Mouse (Mus musculus) embryo, embryonic 11.5 days (tissue): ENCODE results near the gene Ppp1r17.
A peak's percentile ranks its signal among the peaks of the same experiment; 100 is the strongest.

Experiments used
- DNase-seq: peaks from one replicate; pipeline ENCODE4 v3.0.0-alpha.2; 2012; ENCODE audit warnings: low read depth, low spot score

Ppp1r17 gene

DNA sequence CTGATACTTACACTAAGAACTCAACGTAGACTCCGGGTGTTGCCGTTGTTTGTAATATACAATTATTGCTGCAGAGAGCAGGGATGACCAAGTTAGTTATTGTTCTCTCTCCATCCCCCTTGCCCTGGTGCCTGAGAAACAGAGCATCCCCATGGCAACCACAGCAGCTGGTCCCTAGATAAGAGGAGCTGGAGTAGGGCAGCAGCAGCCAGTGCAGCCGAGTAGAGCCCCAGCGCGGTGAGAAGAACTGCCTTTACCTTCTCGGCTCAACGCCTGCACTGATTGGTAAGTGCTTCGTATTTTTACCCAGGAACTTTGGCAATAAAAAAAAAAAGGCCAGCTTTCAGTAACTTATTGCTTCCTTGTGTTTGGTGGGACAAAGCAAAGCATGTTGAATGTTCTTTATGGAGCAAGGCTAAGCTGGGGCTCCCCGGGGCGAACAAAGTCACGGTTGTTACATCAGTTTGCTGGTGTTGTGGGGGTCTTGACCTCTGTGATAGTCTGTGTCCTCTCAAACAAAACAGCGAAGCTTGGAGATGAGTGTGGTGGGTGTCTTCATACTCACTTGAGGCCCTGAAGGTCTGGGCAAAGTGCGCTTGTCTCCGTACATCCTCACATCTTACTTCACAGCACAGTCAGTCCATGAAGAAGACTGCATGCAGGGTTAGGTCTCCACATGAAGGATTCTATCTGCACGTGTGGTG lies at the start of gene Ppp1r17:
Gene Ppp1r17, plus strand, starts transcription at position 207 of the 704 bp plus-strand sequence.
- DNase-seq = no peak

- DNase-seq = peak; percentile 13
Observed at GRCm38 (mm10) chr6:55972998-55973397, 44.3 kb upstream of the Ppp1r17 start.

- no peak for DNase-seq
Observed at GRCm38 (mm10) chr6:55979766-55980165, 37.5 kb upstream of the Ppp1r17 start.

DNA sequence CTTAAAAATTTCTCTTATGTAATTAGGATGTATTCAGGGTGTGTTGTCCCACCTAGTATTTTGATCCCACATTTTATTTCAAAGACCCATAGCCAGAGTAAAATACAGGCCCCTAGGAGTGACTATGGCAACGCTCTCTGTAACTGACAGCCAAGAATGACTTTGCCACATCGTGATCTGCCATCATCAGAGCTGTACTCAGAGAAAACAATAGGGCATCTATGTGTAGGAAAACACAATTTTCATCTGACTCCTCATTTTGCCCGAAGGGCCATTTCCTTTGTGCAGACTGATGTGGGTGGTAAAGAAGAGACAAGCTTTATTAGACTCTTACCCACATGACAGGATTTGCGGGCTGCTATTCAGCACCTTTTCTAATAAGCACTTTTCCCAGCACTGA lies 8.6 kb upstream of the Ppp1r17 start:
- no peak for DNase-seq

DNA sequence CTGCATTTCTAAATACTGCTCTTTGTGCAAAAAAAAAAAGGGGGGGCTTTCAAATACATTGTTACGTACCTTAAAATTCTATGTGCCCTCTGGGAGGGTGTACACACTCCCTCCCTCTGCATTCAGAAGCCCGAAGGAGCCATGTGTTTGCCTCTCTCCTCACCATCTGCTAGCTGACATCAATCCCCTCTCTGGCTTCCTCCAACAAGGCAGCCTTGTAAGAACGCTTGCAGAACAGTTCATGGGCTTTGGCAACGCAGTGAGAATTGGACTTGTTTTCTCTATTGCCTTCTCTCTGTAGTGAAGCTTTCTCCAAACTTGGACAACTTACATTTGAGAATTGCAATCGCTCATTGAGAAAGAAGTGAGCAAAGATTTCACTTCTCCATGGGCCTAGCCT lies 4.9 kb upstream of the Ppp1r17 start:
- no peak for DNase-seq

GRCm38 (mm10) chr6:56019632-56020031 lies 2.3 kb downstream of the Ppp1r17 start:
- no peak for DNase-seq

GRCm38 (mm10) chr6:56025533-56025932 lies 8.2 kb downstream of the Ppp1r17 start:
- DNase-seq = no peak

DNA sequence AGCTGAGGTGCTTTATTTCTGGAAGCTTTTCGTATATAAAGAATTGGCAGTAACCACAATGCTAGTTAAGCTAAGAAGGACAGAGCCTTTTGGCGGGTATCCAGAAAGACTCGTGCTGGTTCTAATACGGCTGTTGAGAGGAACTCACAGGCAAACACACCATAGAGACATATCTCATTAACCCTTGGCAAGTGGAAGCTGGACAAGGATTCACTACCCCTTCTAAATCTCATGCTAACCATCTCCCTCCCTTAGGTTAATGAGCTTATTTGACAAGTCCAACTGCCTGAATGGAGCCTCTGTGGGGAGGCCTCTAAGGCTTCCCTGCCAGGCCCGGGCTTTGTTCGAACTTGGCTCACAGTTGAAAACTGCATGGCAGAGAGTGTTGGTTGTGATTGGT lies 10.0 kb downstream of the Ppp1r17 start:
- DNase-seq = no peak

GRCm38 (mm10) chr6:56027966-56028365 lies 10.7 kb downstream of the Ppp1r17 start:
- no peak for DNase-seq

DNA sequence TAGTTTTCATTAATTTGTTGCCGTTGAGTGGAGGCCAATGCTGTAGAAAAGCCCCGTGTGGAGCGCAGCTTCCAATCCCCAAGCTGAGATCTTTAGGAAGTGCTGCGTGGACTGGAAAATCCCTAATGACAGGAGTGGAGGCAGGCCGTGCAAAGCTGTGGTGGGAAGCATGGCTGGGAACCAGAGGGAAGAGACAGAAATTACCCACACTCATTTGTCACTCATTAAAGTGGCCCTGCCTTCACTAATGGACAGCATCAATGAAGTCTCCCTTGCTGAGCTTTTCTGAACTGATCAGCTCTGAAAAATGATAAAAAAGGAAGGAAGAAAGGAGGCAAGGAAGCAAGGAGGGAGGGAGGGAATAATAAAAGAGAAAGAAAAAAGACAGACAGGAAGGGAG lies 12.7 kb downstream of the Ppp1r17 start:
- no peak for DNase-seq

- DNase-seq = no peak
Observed at GRCm38 (mm10) chr6:56032231-56032630, 14.9 kb downstream of the Ppp1r17 start.

GRCm38 (mm10) chr6:56035054-56035453 lies 17.8 kb downstream of the Ppp1r17 start:
- DNase-seq = no peak

GRCm38 (mm10) chr6:56039476-56040055 lies 22.3 kb downstream of the Ppp1r17 start:
- DNase-seq = no peak

DNA sequence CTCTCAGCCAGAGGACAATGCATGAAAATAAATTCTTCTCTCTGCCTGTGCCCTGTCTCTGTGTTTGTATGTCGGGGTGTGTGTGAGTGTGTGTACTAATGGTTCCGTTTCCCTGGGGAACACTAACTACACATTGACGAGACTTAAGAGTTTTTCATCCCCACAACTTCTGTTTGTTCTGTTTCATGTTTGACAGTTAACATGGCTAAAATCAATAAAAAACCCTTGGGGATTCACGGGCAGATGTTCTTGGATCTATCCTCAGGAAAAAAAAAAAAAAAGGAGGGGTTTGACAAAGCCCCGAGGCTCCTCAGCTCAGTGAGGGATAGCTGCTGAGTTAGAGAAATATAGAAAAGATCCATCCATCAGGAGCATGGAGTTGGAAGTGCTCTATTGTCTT lies 27.0 kb downstream of the Ppp1r17 start:
- no peak for DNase-seq

DNA sequence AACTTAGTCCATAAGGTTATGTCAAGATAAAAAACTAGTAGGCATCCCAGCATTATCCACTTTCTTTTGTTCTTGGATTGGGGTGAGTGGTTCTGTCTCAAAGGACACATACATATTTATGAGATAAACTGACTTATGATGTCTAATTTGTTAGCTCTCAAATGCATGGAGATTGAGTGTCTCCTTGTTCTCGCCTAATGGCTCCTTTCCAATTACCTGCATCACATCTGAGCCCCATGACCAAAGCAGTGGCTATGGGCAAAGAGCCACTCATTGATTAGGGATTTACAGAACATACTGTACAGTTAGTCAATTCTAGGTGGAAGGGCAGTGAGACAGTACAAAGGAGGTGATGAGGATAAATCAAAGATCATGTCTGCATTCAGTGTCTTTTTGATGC lies 27.4 kb downstream of the Ppp1r17 start:
- no peak for DNase-seq

GRCm38 (mm10) chr6:56048580-56048979 lies 31.3 kb downstream of the Ppp1r17 start:
- DNase-seq = no peak

DNA sequence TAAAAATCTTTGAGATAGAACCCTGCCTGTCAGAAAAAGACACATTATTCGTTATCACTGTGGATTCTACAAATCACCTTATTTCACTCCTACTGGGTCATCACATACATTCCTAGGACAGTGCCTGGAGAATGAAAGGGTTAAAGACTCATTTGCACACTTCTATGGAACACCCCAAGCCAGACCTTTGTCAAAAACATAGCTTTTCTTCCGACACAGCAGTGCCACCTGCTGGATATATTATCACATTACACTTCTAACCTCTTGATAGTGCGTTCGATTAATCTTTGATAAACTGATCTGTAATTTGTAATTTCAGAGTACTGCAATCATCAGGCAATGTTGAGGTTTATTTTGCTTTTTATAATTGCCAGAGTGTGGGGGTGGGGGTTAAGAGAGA lies 31.8 kb downstream of the Ppp1r17 start:
- peak; percentile 42 for DNase-seq

GRCm38 (mm10) chr6:56063736-56064135 lies 46.4 kb downstream of the Ppp1r17 start:
- DNase-seq = no peak

DNA sequence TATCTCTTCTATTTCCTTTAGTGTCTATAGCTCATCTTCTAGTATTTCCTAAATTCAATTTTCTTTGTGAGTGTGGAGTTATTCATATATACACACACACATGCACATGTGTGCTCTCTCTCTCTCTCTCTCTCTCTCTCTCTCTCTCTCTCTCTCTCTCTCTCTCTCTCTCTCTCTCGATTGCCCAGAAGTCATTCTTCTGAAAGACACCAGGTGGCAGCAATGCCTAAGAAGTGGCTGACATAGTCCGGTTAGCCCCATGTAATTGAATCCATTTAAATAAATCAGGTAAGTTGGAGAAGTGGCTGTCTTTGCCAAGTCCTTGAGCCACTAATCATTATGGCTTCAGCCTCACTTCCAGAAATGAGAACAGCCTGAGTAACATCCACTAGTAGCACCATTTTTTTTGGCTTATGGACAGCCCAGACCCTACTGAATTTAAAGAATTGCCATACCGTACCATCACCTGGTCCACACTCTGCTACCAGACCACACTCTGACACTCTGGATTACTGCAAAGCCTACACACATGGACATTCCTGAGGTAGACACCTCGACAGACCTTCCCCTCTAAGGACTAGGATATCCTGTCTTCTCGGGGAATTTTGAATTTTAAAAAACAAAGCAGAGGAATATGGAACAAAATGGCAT lies 49.5 kb downstream of the Ppp1r17 start:
- DNase-seq = no peak

- no peak for DNase-seq
Observed at GRCm38 (mm10) chr6:56068516-56068915, 51.2 kb downstream of the Ppp1r17 start.

DNA sequence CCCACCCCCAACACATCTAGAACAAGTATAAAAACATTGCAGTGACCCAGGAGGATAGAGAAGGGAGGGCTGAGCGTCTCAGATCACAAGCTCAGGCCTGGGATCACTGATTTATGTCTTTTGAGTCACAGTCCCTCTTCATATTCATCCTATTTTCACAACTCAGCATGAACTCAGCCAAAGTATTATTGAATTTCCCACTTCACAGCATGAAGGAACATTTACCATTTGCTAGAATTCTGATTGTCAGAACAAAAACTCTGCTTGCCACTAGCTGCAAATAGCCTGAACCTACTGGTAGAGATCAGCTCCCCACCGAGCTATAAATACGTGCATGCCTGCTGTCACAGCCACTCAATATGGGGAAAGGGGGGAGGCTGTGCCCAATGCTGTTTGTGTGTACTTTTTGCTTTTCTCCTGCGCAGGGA lies 59.1 kb downstream of the Ppp1r17 start:
- no peak for DNase-seq
